Mouse (Mus musculus): Measurements from ENCODE around the gene Stom.

- no peak for TF ChIP-seq CTCF (conservative IDR thresholded peaks at IDR 0.05; ENCODE audit: low read length)
- TF ChIP-seq POU5F1 (IDR thresholded peaks at IDR 0.05; ENCODE audit: borderline replicate concordance, low read length), result no peak
- no peak for TF ChIP-seq NANOG (IDR thresholded peaks at IDR 0.05; ENCODE audit: borderline replicate concordance, low read length)
Measured at GRCm38 (mm10) chr2:35267156-35267875, 69.5 kb downstream of the Stom start.

All from E14TG2a.4 (cell line).